Mouse (Mus musculus) adrenal gland, postnatal 36 days (tissue): Measurements from ENCODE around the gene Ifi47. TPM values are rescaled to one million over a fixed set of nuclear protein-coding genes. Genes with fewer than 3 reads are reported as not detected.
A peak's percentile ranks its signal among the peaks of the same experiment; 100 is the strongest.

Experiments used
- DNase-seq, 2 experiments: peaks; one replicate each; pipeline ENCODE4 v3.0.0; 2021; ENCODE audit warnings: mixed read lengths in 1 of 2
- total RNA-seq, 2 experiments: library from RNA; stranded (reverse); gene quantifications; 2 replicates each; pipeline ENCODE4 v1.2.3; 2021

Ifi47 gene
- total RNA-seq, 2 experiments from 2014 or later = 3.9 to 6.6 TPM

GRCm38 (mm10) chr11:49089735-49090507, 13.5 kb downstream of the Ifi47 start:
- no peak for DNase-seq

GRCm38 (mm10) chr11:49090551-49090950, 14.2 kb downstream of the Ifi47 start:
- no peak for DNase-seq

- no peak for DNase-seq
Measured at GRCm38 (mm10) chr11:49091171-49091570, 14.8 kb downstream of the Ifi47 start.

GRCm38 (mm10) chr11:49092053-49092586, 15.7 kb downstream of the Ifi47 start:
- no peak for DNase-seq

GRCm38 (mm10) chr11:49092786-49093185, 16.4 kb downstream of the Ifi47 start:
- no peak for DNase-seq

- DNase-seq = no peak
Measured at GRCm38 (mm10) chr11:49093861-49094660, 17.7 kb downstream of the Ifi47 start.

GRCm38 (mm10) chr11:49095367-49095766, 19.0 kb downstream of the Ifi47 start:
- DNase-seq = no peak

- no peak for DNase-seq
Measured at GRCm38 (mm10) chr11:49100409-49100808, 24.0 kb downstream of the Ifi47 start.

GRCm38 (mm10) chr11:49101500-49101899, 25.1 kb downstream of the Ifi47 start:
- no peak for DNase-seq

- peak; percentile 88 to 94 for DNase-seq
Measured at GRCm38 (mm10) chr11:49103047-49103693, 26.8 kb downstream of the Ifi47 start.

GRCm38 (mm10) chr11:49105752-49106151, 29.4 kb downstream of the Ifi47 start:
- no peak for DNase-seq

- DNase-seq = no peak
Measured at GRCm38 (mm10) chr11:49107650-49108537, 31.5 kb downstream of the Ifi47 start.

- peak; percentile 32 to 49 for DNase-seq
Measured at GRCm38 (mm10) chr11:49108833-49109232, 32.4 kb downstream of the Ifi47 start.

- DNase-seq = no peak
Measured at GRCm38 (mm10) chr11:49111000-49111399, 34.6 kb downstream of the Ifi47 start.

GRCm38 (mm10) chr11:49112624-49113219, 36.3 kb downstream of the Ifi47 start:
- DNase-seq = no peak

GRCm38 (mm10) chr11:49114158-49114557, 37.8 kb downstream of the Ifi47 start:
- no peak for DNase-seq

GRCm38 (mm10) chr11:49114774-49115173, 38.4 kb downstream of the Ifi47 start, which contains the start of gene Olfr1396:
Gene Olfr1396, minus strand, starts transcription at chr11:49114874.
- no peak for DNase-seq

GRCm38 (mm10) chr11:49119635-49120034, 43.2 kb downstream of the Ifi47 start:
- no peak for DNase-seq

GRCm38 (mm10) chr11:49124169-49124568, 47.8 kb downstream of the Ifi47 start:
- DNase-seq = no peak

- no peak for DNase-seq
Measured at GRCm38 (mm10) chr11:49141974-49142373, 65.6 kb downstream of the Ifi47 start, which contains the start of gene Olfr1395. Gene Olfr1395, plus strand, starts transcription at chr11:49142274.
